Mouse (Mus musculus): Measurements from ENCODE around the gene Hist2h2bb.
A peak's percentile ranks its signal among the peaks of the same experiment; 100 is the strongest.
"Not testable (repeated sequence)": the region's sequence is repeated elsewhere in the genome, so short reads cannot be mapped to it uniquely, and the experiment has no call there.

The Hist2h2bb gene

DNA sequence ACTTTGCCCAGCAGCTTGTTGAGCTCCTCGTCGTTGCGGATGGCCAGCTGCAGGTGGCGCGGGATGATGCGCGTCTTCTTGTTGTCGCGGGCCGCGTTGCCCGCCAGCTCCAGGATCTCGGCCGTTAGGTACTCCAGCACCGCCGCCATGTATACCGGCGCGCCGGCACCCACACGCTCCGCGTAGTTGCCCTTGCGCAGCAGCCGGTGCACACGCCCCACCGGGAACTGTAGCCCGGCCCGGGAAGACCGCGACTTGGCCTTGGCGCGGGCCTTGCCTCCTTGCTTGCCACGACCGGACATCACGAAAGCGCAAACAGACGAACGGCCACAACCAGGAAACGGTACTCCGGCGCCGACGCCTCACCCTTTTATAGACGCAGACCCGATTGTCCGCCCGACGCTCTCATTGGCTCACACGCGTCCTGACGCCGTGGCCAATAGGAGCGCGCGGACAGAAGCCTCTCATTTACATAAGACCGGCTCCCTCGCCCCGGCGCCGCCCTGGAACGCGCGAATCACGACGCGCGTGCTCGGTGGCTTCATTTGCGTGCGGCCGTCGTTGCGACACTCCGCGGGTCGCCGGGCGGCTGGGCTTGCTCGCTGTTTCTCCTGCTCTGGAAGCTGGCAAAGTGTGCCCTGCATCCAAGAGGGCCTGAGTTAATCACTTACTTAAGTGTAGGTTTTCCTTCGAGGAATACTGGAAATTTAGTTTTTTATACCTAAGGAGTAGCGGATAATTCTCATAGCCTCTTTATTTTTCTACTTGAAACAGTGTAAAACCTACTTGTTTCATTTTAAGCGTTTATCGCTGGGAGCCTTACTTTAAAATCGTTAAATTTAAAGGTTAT, 29.4 kb upstream of the Hist2h2bb start, which contains the start of gene Hist2h2aa2:
TSS of gene Hist2h2aa2 (minus strand) at position 328 of the 850 bp plus-strand sequence.
- DNase-seq (ENCODE audit: low read depth in 2 of 2, low spot score in 2 of 2) = peak; percentile 81 to 82

- no peak for DNase-seq (ENCODE audit: low read depth in 2 of 2, low spot score in 2 of 2)
These were observed 28.8 kb upstream of the Hist2h2bb start for GRCm38 (mm10) chr3:96240799-96241197.

GRCm38 (mm10) chr3:96243921-96244572, 25.5 kb upstream of the Hist2h2bb start:
- no peak for DNase-seq (ENCODE audit: low read depth in 2 of 2, low spot score in 2 of 2)

- peak; percentile 73 to 79 for DNase-seq (ENCODE audit: low read depth in 2 of 2, low spot score in 2 of 2)
These were observed 24.3 kb upstream of the Hist2h2bb start, which contains the start of gene Hist2h2aa1 for GRCm38 (mm10) chr3:96245003-96245886. Gene Hist2h2aa1, plus strand, starts transcription at chr3:96245497.

DNA sequence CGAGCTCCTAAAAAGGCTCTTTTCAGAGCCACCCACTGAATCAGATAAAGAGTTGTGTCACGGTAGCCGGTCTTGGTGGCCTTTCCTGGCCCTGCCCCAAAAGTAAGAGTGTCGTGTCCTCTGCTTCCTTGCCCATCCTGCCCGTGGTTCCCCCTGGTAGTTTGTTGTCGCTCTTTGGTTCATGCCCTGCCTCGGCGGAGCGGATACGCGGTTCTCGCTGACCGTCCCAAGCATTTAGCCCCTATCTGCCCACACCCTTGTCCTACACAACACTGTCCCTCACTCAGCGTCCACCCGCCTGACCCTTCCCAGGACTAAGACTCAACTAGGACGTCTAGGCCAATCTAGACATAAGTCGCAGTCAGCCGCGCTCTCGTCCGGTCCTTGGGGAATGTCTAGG, 23.5 kb upstream of the Hist2h2bb start:
- DNase-seq (ENCODE audit: low read depth in 2 of 2, low spot score in 2 of 2) = not testable (repeated sequence)

- not testable (repeated sequence) for DNase-seq (ENCODE audit: low read depth in 2 of 2, low spot score in 2 of 2)
These were observed 23.1 kb upstream of the Hist2h2bb start, which contains the start of gene Hist2h3c1 for GRCm38 (mm10) chr3:96246427-96246856. Gene Hist2h3c1, plus strand, starts transcription at chr3:96246685.

GRCm38 (mm10) chr3:96247356-96248140, 22.0 kb upstream of the Hist2h2bb start:
- DNase-seq (ENCODE audit: low read depth in 2 of 2, low spot score in 2 of 2) = no peak

DNA sequence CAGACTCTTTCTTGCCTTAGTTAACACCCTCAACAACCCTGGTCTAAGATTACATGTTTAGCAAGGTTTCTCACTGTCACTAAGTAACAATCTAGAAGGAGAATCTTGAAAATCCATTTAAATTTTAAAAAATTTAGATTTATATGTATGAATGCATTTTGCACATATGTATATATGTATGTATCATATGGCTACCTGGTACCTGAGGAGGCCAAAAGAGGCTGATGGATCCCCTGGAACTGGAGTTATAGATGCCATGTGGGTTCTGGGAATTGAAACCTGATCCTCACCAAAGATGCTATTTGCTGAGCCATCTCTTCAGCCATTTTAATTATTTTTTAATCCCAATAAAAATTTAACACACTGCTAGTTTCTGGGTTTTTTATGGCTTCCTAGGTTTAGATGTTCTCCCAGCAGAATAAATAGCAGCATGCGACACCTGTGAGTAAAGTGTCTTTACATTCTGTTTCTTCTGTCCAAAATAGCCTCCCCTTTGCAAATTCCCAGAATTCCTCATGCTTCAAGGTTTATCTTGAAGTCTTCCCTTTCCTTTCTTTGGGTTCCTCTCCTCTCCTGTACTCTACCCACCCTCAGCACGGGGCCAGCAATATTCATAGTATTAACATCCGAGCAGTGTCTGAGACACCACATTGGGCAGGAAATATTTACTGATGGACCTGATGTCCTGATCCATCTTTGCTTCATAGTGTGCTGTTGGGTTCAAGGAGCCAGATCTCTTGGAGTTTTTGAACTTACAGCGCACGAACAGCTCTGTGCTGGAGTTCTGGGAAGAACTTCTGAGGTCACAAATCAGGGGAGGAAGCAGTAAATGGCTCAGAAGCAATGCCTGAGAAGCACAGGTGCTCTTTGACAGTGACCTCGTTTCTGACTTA, 21.2 kb upstream of the Hist2h2bb start:
- no peak for DNase-seq (ENCODE audit: low read depth in 2 of 2, low spot score in 2 of 2)

DNA sequence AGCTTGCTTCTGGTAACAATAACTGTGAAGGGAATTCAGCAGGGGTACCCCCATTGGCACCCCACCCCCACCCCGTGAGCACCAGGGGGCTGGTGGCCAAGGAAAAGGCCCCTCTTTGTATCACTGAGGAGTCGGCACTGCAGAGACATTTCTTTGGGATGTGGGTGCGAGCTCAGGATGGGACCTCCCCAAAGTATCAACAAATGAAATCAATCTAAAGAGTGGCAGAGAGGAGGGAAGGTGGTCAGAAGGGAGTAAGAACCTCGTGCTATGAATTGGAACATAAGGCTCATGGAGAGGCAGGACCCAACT, 20.6 kb upstream of the Hist2h2bb start:
- no peak for DNase-seq (ENCODE audit: low read depth in 2 of 2, low spot score in 2 of 2)

GRCm38 (mm10) chr3:96250890-96251289, 18.7 kb upstream of the Hist2h2bb start:
- DNase-seq (ENCODE audit: low read depth in 2 of 2, low spot score in 2 of 2) = no peak

GRCm38 (mm10) chr3:96251787-96252186, 17.8 kb upstream of the Hist2h2bb start:
- DNase-seq (ENCODE audit: low read depth in 2 of 2, low spot score in 2 of 2) = no peak

DNA sequence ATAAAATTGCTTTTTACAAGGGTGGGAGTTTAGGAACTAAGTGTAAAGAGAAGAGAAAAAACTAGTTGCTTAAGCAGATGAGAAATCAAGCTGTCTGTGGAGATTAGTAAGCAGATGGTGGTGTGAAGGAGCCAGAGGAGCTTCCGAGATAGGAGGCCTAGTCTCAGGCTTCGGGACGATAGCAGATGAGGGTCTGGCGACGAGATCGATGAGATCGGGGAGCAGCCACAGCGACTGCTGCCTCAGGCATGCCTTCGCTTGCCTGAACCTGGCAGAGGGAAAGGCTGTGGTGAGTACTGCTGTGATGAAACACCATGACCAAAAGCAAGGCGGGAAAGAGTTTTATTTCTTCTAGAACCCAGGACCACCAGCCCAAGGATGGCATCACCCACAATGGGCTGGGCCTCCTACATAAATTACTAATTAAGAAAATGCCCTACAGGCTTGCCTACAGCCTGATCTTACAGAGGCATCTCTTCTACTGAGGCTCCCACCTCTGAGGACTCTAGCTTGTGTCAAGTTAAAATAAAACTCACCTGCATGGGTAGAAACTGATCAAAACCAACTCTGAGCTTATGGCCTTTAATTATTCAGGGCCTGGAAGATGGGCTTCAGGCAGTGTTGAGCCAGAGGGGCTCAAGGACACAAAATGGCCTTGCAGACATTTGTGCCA, 14.7 kb upstream of the Hist2h2bb start:
- no peak for DNase-seq (ENCODE audit: low read depth in 2 of 2, low spot score in 2 of 2)

GRCm38 (mm10) chr3:96255926-96256593, 13.5 kb upstream of the Hist2h2bb start:
- no peak for DNase-seq (ENCODE audit: low read depth in 2 of 2, low spot score in 2 of 2)

DNA sequence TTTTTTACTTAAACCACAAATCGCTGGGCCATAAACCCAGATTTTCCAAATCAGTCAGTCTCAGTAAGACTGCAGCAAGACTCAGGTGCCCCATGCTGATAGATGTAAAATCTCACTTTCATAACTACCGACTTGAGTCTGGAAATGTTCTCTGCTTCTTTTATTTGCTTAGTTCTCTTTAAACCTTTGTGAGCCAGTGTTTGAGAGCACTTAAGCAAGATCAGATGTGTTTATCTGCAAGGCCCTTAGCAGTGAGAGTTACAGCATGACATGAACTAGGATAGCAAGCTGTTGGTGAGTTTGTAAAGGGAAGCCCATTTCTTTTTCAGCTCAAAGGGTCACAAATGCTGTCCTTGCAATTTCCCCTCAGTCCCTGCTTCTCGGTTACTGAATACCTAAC, 12.4 kb upstream of the Hist2h2bb start:
- DNase-seq (ENCODE audit: low read depth in 2 of 2, low spot score in 2 of 2) = no peak

DNA sequence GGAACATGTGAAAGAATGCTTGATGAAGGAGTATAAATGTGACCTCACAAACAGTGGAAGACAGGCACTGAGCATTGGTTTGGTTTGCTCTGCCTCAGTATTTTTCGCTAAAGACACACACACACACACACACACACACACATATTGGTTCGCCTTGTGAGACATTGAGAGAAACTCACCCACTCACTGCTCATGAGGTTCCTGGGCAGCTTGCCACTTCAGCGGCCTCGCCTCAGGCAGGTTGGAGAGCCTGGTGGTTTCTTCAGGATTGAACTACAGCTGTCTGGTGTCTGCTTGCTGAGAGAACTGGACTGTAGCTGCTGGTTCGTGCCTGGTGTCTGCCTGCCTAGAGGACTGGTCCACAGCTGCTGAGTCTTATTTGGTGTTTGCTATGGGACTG, 9.3 kb upstream of the Hist2h2bb start:
- DNase-seq (ENCODE audit: low read depth in 2 of 2, low spot score in 2 of 2) = no peak

- no peak for DNase-seq (ENCODE audit: low read depth in 2 of 2, low spot score in 2 of 2)
These were observed 7.9 kb upstream of the Hist2h2bb start for GRCm38 (mm10) chr3:96261623-96262022.

- peak; percentile 43 to 50 for DNase-seq (ENCODE audit: low read depth in 2 of 2, low spot score in 2 of 2)
These were observed 7.2 kb upstream of the Hist2h2bb start for GRCm38 (mm10) chr3:96262216-96262875.
